Mouse (Mus musculus) embryonic facial prominence, embryonic 15.5 days (tissue): ENCODE results near the gene Cyp2d11. TPM values are rescaled to one million over a fixed set of nuclear protein-coding genes. Genes with fewer than 3 reads are reported as not detected.
"Not testable (repeated sequence)": the region's sequence is repeated elsewhere in the genome, so short reads cannot be mapped to it uniquely, and the experiment has no call there.

Source experiments
- ATAC-seq: fragments of 200-750 bp; cut with Nextera tagmentation; 2 replicates; pipeline ENCODE4 v1.8.0; 2017; ENCODE audit warnings: low read depth, moderate TSS enrichment; ENCODE audit not compliant: insufficient number of reproducible peaks, low FRiP score, low TSS enrichment
- H3K27ac ChIP-seq: fragments of 300-500 bp; sonication (generic); replicated peaks from 2 replicates; pipeline ENCODE4 v1.5.1; 2015; ENCODE audit warnings: mild to moderate bottlenecking, inconsistent platforms
- H3K27me3 ChIP-seq: fragments of 300-500 bp; sonication (generic); 2 replicates; pipeline ENCODE4 v1.6.1; 2015; ENCODE audit warnings: inconsistent platforms
- H3K36me3 ChIP-seq: fragments of 300-500 bp; sonication (generic); 2 replicates; pipeline ENCODE4 v1.6.1; 2015; ENCODE audit warnings: mild to moderate bottlenecking, inconsistent platforms
- H3K4me1 ChIP-seq: fragments of 300-500 bp; sonication (generic); 2 replicates; pipeline ENCODE4 v1.6.1; 2015; ENCODE audit warnings: inconsistent platforms
- H3K4me2 ChIP-seq: fragments of 300-500 bp; sonication (generic); replicated peaks from 2 replicates; pipeline ENCODE4 v1.6.1; 2015; ENCODE audit warnings: mild to moderate bottlenecking, inconsistent platforms
- H3K4me3 ChIP-seq: fragments of 300-500 bp; sonication (generic); replicated peaks from 2 replicates; pipeline ENCODE4 v1.5.1; 2015; ENCODE audit warnings: mild to moderate bottlenecking, inconsistent platforms
- H3K9ac ChIP-seq: fragments of 300-500 bp; sonication (generic); 2 replicates; pipeline ENCODE4 v1.6.1; 2015; ENCODE audit warnings: inconsistent platforms
- H3K9me3 ChIP-seq: fragments of 300-500 bp; sonication (generic); replicated peaks from 2 replicates; pipeline ENCODE4 v1.6.1; 2016; ENCODE audit warnings: inconsistent platforms
- WGBS: fragments of 180-500 bp; shearing (Covaris S2); methylation state at CpG from one replicate; pipeline ENCODE4 v1.1.7; 2015; 5-methylcytosine and 5-hydroxymethylcytosine counted together
- polyA plus RNA-seq: library from polyadenylated mRNA; unstranded; fragments of >200 nt; fragmentation: Nextera tagmentation; extraction: Ambion mirVana; gene quantifications from 2 replicates; pipeline ENCODE4 v1.2.1, GENCODE M21; 2015

Cyp2d11 gene
- polyA plus RNA-seq, 1 experiment from 2014 or later, result not detected

DNA sequence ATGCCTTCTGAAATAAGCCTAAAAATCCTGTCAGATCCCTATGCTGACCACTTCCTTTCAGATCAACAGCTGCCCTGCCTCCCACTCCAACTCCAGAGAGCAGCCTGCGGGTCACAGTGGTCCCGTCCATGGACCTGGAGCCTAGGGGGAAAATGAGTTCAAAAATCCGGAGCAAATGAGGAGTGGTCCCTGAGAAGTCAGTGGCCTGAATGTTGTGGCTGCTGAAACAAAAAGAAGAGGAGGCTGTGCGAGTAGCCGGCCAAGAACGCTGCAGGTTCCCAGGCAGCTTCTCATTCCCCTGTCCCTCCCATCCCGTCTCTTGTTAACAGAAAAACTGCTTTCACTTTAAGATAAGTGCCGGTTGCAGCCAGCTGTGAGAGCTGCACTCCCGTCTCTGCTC is 29.3 kb downstream of the Cyp2d11 start:
- 19% methylated on average over 6 of the region's 9 CpGs for WGBS
- H3K9me3 ChIP-seq, H3K36me3 ChIP-seq, H3K27me3 ChIP-seq, H3K9ac ChIP-seq, ATAC-seq, H3K4me1 ChIP-seq, H3K4me3 ChIP-seq, H3K4me2 ChIP-seq, H3K27ac ChIP-seq: not testable (repeated sequence)

DNA sequence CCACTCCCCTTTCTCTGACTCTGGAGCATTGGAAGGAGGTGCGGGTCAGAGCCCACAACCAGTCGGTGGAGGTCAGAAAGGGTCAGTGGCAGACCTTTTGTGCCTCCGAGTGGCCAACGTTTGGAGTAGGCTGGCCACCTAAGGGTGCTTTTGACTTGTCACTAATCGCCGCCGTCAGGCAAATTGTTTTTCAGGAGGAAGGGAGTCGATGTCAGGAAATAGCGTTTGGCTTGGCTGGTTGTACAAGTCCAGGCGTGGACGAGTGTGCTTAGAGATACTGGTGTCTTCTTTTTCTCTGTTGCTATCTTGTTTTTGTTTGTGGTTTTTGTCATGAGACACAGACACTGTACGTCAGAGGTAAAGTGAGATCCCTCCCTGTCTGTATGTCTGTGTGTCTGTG is 30.0 kb downstream of the Cyp2d11 start:
- H3K9me3 ChIP-seq, ATAC-seq, H3K27ac ChIP-seq, H3K36me3 ChIP-seq, H3K4me2 ChIP-seq, H3K4me3 ChIP-seq, H3K27me3 ChIP-seq, H3K4me1 ChIP-seq, H3K9ac ChIP-seq: not testable (repeated sequence)
- WGBS, result 63% methylated on average over 9 of the region's 12 CpGs

DNA sequence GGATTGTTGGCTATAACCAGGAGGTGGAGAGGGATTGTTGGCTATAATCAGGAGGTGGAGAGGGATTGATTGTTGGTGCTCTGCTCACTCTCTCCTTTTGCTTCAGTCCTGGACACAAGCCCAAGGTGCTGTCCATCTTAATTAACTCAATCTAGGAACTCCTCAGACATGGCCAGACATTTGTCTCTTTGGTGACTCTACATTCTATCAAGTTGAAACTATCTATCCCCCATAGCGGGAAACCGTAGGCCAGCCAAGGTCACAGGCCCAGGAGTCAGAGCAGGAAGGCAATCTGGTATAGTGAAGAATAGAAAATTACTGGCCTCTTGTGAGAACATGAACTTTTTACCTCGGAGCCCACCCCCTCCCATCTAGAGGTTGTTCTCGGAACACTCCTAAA is 31.6 kb downstream of the Cyp2d11 start:
- 86% methylated on average over 4 of the region's 4 CpGs for WGBS
- ATAC-seq, result no peak

DNA sequence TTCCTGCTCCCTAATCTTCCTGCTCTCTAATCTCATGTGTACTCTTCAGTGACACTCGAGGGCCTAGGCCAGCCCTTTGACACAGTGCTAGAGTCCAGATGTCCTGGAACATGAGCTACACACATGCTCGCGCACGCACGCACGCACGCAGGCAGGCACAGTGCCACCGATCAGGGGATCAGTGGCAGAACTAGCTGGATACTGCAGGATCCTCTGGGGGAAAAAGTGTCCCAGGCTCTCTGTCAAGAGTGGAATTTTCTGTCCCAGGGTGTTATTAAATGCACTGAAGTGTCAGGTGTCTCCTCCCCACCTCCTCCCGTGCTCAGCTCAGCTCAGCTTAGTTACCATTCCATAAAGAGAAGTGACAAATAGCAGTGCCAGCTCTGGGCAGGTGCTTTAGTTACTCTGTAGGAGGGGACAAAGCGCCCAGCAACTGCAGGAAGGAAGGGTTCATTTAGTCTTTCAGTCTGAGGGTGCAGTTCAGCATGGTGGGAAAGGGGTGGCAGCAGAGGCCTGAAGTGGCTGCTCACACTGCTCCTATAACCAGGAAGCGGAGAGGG is 32.3 kb downstream of the Cyp2d11 start:
- peak; percentile 63; the same call in 1 of the 2 replicates for ATAC-seq
- no peak overlapping the region for H3K4me2 ChIP-seq
- H3K4me3 ChIP-seq, result no peak overlapping the region
- H3K27ac ChIP-seq, result no peak overlapping the region
- H3K27me3 ChIP-seq, result no peaks in the 10 kb centered on the region
- no peaks in the 10 kb centered on the region for H3K9me3 ChIP-seq
- WGBS, result 66% methylated on average over 11 of the region's 11 CpGs
- H3K9ac ChIP-seq, result no peak overlapping the region
- no peaks in the 10 kb centered on the region for H3K36me3 ChIP-seq
- H3K4me1 ChIP-seq, result peaks cover 8% of the 10 kb centered on the region; the same call in 1 of the 2 replicates

More for the DNA sequence above, 31.6 kb downstream of the Cyp2d11 start:
- Histone ChIP-seq H3K4me2 (no peak overlapping the region), H3K4me3 (no peak overlapping the region), H3K9ac (no peak overlapping the region), H3K36me3 (no peaks in the 10 kb centered on the region), H3K27ac (no peak overlapping the region), H3K9me3 (no peaks in the 10 kb centered on the region), H3K27me3 (no peaks in the 10 kb centered on the region), H3K4me1 (peaks cover 8% of the 10 kb centered on the region; the same call in 1 of the 2 replicates)

DNA sequence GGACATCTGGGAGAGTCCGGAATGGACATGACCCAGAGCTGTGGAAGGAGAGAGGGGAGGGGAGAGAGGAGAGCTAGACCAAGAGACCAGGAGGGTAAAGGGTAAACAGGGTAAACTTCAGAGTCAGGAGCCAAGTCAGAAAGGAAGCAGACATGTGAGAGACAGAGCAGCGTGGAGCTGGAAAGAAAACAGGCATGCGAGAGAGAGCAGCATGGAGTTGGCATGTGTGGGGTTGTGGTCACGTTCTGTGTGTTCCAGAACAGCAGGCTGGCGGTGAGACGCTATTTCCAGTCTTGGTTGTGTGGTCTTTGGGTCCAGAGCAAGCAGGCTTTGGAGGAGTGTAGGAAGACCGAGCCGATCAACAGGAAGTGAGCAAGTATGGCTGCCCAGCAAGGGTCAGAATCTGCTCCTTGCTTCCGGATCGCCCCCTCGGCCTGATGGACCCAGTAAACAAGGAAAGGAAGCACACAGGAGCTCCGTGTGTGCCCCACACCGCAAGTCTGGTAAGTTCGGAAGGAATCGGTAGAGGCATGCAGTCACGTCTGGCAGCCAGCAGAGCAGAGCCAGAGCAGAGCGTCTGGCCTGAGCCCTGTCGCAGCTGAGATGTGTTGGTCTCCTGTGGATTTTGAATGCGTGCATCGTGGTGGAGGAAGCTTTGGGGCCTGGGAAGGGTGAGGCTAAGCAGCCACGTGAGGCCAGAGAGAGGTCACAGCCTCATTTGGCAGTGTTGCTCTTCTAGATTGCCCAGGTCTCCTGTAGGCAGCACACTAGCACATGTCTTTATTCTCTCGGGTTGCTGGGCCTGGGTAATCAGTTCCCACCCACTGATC is 35.2 kb downstream of the Cyp2d11 start:
- H3K9me3 ChIP-seq, result no peaks in the 10 kb centered on the region
- WGBS, result 51% methylated on average over 22 of the region's 22 CpGs
- no peak overlapping the region for H3K4me3 ChIP-seq
- peaks cover 12% of the 10 kb centered on the region; the same call in 1 of the 2 replicates for H3K4me1 ChIP-seq
- H3K4me2 ChIP-seq, result no peak overlapping the region
- ATAC-seq, result no peak
- no peaks in the 10 kb centered on the region for H3K36me3 ChIP-seq
- H3K9ac ChIP-seq, result no peak overlapping the region
- H3K27ac ChIP-seq, result peak overlapping the region; percentile 58
- H3K27me3 ChIP-seq, result no peaks in the 10 kb centered on the region

DNA sequence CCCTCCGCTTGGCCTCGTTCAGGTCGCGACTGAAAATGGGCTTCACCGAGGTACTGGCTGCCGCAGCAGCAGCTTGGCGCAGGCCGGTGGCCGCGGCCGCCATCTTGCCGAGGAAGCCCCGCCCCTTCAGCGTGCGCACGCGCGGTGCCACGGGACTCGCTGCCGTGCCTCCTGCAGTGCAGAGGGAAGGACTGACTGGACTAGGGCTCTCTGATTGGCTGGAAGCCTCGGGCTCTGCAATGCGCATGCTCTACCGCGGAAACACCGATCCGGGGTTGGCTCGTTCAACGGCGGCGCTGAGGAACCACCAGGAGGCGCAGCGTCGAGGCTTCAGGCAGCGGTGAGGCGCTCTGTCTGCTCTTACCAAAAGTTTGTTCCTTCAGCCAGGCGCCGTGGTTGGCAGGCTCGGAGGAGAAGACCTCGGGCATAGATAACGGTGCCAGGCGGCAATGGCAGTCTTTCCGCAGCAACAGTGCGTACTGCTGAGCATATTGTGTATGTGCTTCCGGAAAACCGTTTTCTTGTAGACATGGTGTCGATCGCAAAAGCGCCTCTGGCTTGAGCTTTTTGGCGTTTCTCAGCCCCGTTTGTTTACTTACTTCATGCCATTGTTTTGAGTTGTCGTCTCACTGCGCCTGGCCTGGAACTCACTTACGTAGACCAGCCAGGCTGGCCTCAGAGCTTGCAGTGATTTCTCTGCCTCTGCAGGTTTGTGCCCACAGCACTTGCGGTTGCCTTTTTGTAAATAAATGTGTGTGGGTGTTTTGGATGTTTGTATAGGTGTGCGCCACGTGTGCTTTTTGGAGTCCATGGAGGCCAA is 39.5 kb downstream of the Cyp2d11 start, which contains the start of gene Ndufa6:
Gene Ndufa6 (minus strand): TSS at position 197 of the 820 bp plus-strand sequence.
- peaks cover 18% of the 10 kb centered on the region for H3K36me3 ChIP-seq
- H3K9me3 ChIP-seq, result no peaks in the 10 kb centered on the region
- H3K4me2 ChIP-seq, result peak within 1 kb of the TSS; percentile 86
- ATAC-seq, result peak; percentile 99
- 1% methylated on average over 57 of the region's 57 CpGs for WGBS
- peak within 1 kb of the TSS; percentile 74 for H3K4me3 ChIP-seq
- H3K27ac ChIP-seq, result peak within 1 kb of the TSS; percentile 95
- peaks cover 31% of the 10 kb centered on the region for H3K4me1 ChIP-seq
- peak within 1 kb of the TSS; percentile 82 for H3K9ac ChIP-seq
- no peaks in the 10 kb centered on the region for H3K27me3 ChIP-seq

DNA sequence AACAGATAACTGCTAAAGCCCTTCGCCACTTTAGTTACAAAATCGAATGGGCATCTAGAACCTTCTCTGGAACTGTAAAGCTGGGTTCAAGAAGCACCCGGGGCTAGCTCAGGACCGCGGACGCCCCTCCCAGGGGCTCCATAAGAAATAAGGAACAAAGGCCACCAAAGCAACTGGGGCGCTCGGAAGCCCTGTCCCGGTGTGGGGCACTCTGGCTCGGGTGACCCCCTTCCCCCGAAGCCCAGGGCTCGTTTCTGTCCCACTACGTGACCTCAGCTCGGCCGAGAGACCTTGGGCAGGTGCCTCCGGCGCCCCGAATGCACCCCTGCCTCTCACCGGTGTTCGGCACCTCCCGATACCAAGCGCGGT is 40.1 kb downstream of the Cyp2d11 start:
- peak overlapping the region; percentile 82 for H3K9ac ChIP-seq
- WGBS, result under 1% methylated on average over 23 of the region's 23 CpGs
- H3K4me2 ChIP-seq, result peak overlapping the region; percentile 86
- ATAC-seq, result peak; percentile 13; the same call in 1 of the 2 replicates
- H3K36me3 ChIP-seq, result peaks cover 24% of the 10 kb centered on the region
- H3K4me3 ChIP-seq, result peak overlapping the region; percentile 74
- no peaks in the 10 kb centered on the region for H3K9me3 ChIP-seq
- no peaks in the 10 kb centered on the region for H3K27me3 ChIP-seq
- peak overlapping the region; percentile 95 for H3K27ac ChIP-seq
- peaks cover 28% of the 10 kb centered on the region for H3K4me1 ChIP-seq

DNA sequence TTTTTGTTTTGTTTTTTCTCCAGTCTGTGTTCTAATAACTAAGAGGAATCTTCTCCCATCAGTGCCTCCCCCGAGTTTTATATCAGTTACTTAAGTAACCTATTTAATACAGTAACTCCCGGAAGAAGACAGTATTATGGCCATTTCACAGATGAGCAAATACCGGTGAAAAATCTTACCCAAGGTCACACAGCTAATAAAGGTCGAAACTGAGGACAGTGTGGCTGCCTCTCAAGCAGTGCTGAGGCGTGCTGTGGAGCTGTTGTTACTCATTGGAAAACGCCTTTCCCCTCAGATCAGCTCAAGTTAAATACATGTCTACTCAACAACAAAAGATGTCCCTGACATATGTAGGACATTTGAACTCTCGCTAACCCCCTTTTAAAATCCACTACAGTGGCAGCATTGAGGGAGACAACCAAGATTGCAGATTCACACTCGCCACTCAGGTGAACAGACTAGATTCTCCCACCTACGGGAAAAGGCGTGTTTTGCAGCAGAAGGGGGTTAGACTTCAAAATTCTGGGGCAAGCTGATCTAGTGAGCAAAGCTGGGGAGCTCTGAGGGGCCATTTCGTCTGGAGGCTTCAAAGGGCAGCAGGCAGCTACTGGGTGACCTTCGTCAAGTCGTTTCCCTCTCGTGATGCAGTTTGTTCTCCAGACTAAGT is 40.6 kb downstream of the Cyp2d11 start:
- Histone ChIP-seq H3K27ac (peak overlapping the region; percentile 95; the same call in 1 of the 2 replicates), H3K4me1 (peaks cover 23% of the 10 kb centered on the region), H3K9ac (peak overlapping the region; percentile 82), H3K4me3 (peak overlapping the region; percentile 74), H3K27me3 (no peaks in the 10 kb centered on the region), H3K36me3 (peaks cover 29% of the 10 kb centered on the region), H3K4me2 (peak overlapping the region; percentile 86), H3K9me3 (no peaks in the 10 kb centered on the region)
- 23% methylated on average over 14 of the region's 14 CpGs for WGBS
- ATAC-seq, result no peak

DNA sequence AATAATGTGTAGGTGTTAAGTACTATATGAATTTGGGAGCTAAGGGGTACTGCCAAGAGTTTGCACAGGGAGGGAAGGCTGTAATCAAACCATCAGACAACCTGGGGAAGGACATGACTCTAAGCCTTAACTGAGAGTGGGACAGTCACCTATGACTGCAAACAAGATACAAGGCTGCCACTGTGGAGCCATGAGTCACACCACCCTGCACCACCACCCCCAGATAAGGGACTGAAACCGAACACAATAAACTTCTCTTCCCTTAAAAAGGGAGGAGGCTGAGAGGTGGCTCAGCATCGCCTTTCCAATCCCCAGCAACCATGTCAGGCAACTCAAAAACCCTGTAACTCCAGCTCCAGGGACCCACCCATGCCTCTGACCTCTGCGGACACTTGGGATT is 42.3 kb downstream of the Cyp2d11 start:
- Histone ChIP-seq H3K36me3 (peaks cover 34% of the 10 kb centered on the region), H3K4me2 (no peak overlapping the region), H3K9ac (no peak overlapping the region), H3K27me3 (no peaks in the 10 kb centered on the region), H3K9me3 (no peaks in the 10 kb centered on the region), H3K4me3 (no peak overlapping the region), H3K4me1 (peaks cover 37% of the 10 kb centered on the region), H3K27ac (no peak overlapping the region)
- 81% methylated on average over 3 of the region's 3 CpGs for WGBS
- ATAC-seq, result no peak

DNA sequence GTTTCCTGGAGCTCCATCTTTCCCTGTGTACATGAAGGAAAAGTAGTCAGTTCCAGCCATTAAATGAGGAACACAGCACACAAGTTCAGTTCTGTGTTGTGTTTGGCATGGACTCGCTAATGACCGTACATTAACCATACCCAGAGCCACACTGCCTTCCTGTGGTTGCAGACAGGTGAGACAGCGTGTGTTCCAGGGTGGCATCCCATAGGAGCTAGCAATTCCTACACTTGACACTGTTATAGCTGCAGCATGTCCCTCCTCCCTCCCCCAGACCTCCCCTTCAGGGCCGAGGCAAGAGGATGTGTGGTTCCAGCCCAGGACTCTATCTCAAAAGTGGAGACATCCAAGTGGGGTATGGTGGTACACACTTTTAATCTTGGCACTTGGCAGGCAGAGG is 43.5 kb downstream of the Cyp2d11 start:
- Histone ChIP-seq H3K4me1 (peaks cover 37% of the 10 kb centered on the region), H3K9me3 (no peaks in the 10 kb centered on the region), H3K9ac (no peak overlapping the region), H3K36me3 (peaks cover 34% of the 10 kb centered on the region), H3K27ac (no peak overlapping the region), H3K4me3 (no peak overlapping the region), H3K4me2 (no peak overlapping the region), H3K27me3 (no peaks in the 10 kb centered on the region)
- WGBS, result 88% methylated on average over 4 of the region's 4 CpGs
- no peak for ATAC-seq

DNA sequence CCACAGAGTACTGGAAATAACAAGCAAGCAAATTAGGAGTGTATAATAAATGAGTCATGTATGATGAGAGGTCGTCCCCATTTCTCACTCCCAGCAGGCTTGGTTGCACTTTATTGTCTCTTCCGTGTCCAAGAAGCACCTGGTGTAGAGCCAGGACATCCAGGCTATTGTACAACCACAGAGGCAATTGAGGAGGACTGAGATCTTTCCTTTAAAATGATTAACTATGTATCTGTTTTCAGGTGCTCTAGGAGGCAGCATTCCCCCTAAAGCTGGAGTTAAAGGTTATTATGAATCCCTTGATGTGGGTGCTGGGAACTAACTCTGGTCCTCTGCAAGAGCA is 44.9 kb downstream of the Cyp2d11 start:
- H3K36me3 ChIP-seq, result peaks cover 34% of the 10 kb centered on the region
- no peak overlapping the region for H3K27ac ChIP-seq
- H3K4me2 ChIP-seq, result no peak overlapping the region
- no peak for ATAC-seq
- H3K9me3 ChIP-seq, result no peaks in the 10 kb centered on the region
- no peak overlapping the region for H3K4me3 ChIP-seq
- H3K27me3 ChIP-seq, result no peaks in the 10 kb centered on the region
- peaks cover 33% of the 10 kb centered on the region for H3K4me1 ChIP-seq
- WGBS, result 82% methylated on average over 2 of the region's 2 CpGs
- no peak overlapping the region for H3K9ac ChIP-seq
